Mouse (Mus musculus): ENCODE measurements around the gene Myzap. TPM values are rescaled to one million over a fixed set of nuclear protein-coding genes. Genes with fewer than 3 reads are reported as not detected.

Myzap gene
- polyA plus RNA-seq, 1 experiment = 0.70 TPM

GRCm38 (mm10) chr9:71476601-71477000, 115.6 kb downstream of the Myzap start:
- peaks cover 64% of the 10 kb centered on the region for H3K36me3 ChIP-seq (ENCODE audit: control insufficient read depth, insufficient read depth)
- H3K79me3 ChIP-seq (ENCODE audit: low read depth) = peaks cover 13% of the 10 kb centered on the region
- no peaks in the 10 kb centered on the region for H3K27me3 ChIP-seq (ENCODE audit: control insufficient read depth, insufficient read depth, insufficient read length)
- no peak overlapping the region for H3K4me3 ChIP-seq (ENCODE audit: insufficient read depth, poor library complexity, severe bottlenecking)
- peaks cover 25% of the 10 kb centered on the region for H3K79me2 ChIP-seq (ENCODE audit: control insufficient read depth, insufficient read depth)
- TF ChIP-seq CEBPB (IDR thresholded peaks at IDR 0.05; ENCODE audit: low read depth) (no peak), FOSL1 (IDR thresholded peaks at IDR 0.05; ENCODE audit: insufficient read depth, low read length, poor library complexity, severe bottlenecking) (no peak), MAX (IDR thresholded peaks at IDR 0.05) (no peak), USF1 (IDR thresholded peaks at IDR 0.05; ENCODE audit: low read depth) (no peak), CTCF (IDR thresholded peaks at IDR 0.05; ENCODE audit: control insufficient read depth, insufficient read depth, insufficient read length) (no peak)
- H3ac ChIP-seq (ENCODE audit: control insufficient read depth, insufficient read length, low read depth) = no peak overlapping the region

DNA sequence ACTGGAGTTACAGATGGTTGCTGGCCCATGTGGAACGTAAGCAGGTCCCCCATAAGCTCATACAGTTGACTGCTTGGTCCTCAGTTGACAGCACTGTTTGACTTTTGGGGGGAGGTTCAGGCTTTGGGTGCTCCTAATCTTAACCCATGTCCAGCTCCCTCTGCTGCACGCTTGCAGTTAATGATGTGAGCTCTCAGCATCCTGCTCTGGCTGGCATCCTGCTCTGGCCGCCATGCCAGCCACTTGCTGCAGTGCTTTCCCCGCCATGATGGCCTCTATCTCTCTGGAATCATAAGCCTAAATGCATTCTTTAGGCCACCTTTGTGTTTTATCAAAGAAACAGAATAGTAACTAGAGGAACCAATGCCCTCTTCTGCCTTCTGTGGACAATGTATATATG, 116.6 kb downstream of the Myzap start:
- peaks cover 11% of the 10 kb centered on the region for H3K79me3 ChIP-seq (ENCODE audit: low read depth)
- H3K27me3 ChIP-seq (ENCODE audit: control insufficient read depth, insufficient read depth, insufficient read length) = no peaks in the 10 kb centered on the region
- H3K36me3 ChIP-seq (ENCODE audit: control insufficient read depth, insufficient read depth) = peaks cover 53% of the 10 kb centered on the region
- no peak overlapping the region for H3ac ChIP-seq (ENCODE audit: control insufficient read depth, insufficient read length, low read depth)
- no peak overlapping the region for H3K4me3 ChIP-seq (ENCODE audit: insufficient read depth, poor library complexity, severe bottlenecking)
- TF ChIP-seq MYOG (IDR thresholded peaks at IDR 0.05; ENCODE audit: control insufficient read depth, extremely low read depth, insufficient read length) (no peak), CTCF (IDR thresholded peaks at IDR 0.05; ENCODE audit: control insufficient read depth, insufficient read depth, insufficient read length) (no peak), FOSL1 (IDR thresholded peaks at IDR 0.05; ENCODE audit: insufficient read depth, low read length, poor library complexity, severe bottlenecking) (no peak), MYOD1 (IDR thresholded peaks at IDR 0.05; ENCODE audit: control insufficient read depth, insufficient read length, low read depth) (no peak), CEBPB (IDR thresholded peaks at IDR 0.05; ENCODE audit: low read depth) (no peak), USF1 (IDR thresholded peaks at IDR 0.05; ENCODE audit: low read depth) (no peak), MAX (IDR thresholded peaks at IDR 0.05) (no peak)
- peaks cover 15% of the 10 kb centered on the region for H3K79me2 ChIP-seq (ENCODE audit: control insufficient read depth, insufficient read depth)

- Histone ChIP-seq H3K4me3 (ENCODE audit: insufficient read depth, poor library complexity, severe bottlenecking) (no peak overlapping the region), H3K79me2 (ENCODE audit: control insufficient read depth, insufficient read depth) (no peaks in the 10 kb centered on the region), H3K79me3 (ENCODE audit: low read depth) (no peaks in the 10 kb centered on the region), H3ac (ENCODE audit: control insufficient read depth, insufficient read length, low read depth) (no peak overlapping the region), H3K27me3 (ENCODE audit: control insufficient read depth, insufficient read depth, insufficient read length) (no peaks in the 10 kb centered on the region), H3K36me3 (ENCODE audit: control insufficient read depth, insufficient read depth) (no peaks in the 10 kb centered on the region)
- TF ChIP-seq MAX (IDR thresholded peaks at IDR 0.05) (no peak), CEBPB (IDR thresholded peaks at IDR 0.05; ENCODE audit: low read depth) (no peak), USF1 (IDR thresholded peaks at IDR 0.05; ENCODE audit: low read depth) (no peak), MYOG (IDR thresholded peaks at IDR 0.05; ENCODE audit: control insufficient read depth, extremely low read depth, insufficient read length) (no peak), FOSL1 (IDR thresholded peaks at IDR 0.05; ENCODE audit: insufficient read depth, low read length, poor library complexity, severe bottlenecking) (no peak), CTCF (IDR thresholded peaks at IDR 0.05; ENCODE audit: control insufficient read depth, insufficient read depth, insufficient read length) (no peak), MYOD1 (IDR thresholded peaks at IDR 0.05; ENCODE audit: control insufficient read depth, insufficient read length, low read depth) (no peak)
Observed at GRCm38 (mm10) chr9:71467434-71467833, 124.7 kb downstream of the Myzap start.

DNA sequence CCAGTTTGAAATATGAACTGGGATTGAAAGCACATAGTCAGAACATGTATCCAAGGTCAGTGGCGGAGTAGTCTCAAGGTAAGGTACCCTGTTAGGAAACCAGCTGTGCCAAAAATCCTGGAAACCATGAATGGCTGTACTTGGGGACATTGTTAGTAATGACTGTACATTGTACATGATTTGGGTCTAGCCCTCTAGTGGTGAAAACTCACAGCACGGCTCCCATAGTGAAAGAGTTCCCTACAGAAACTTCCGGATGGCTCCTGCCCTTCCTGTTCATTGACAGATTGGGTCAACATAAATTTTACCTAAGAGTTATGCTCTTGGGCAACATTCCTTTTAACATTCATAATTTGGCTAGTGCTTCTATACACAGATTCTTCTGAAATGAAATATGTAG, 126.0 kb downstream of the Myzap start:
- H3K79me3 ChIP-seq (ENCODE audit: low read depth) = no peaks in the 10 kb centered on the region
- TF ChIP-seq MYOG (IDR thresholded peaks at IDR 0.05; ENCODE audit: control insufficient read depth, extremely low read depth, insufficient read length) = no peak
- H3ac ChIP-seq (ENCODE audit: control insufficient read depth, insufficient read length, low read depth) = no peak overlapping the region
- no peaks in the 10 kb centered on the region for H3K36me3 ChIP-seq (ENCODE audit: control insufficient read depth, insufficient read depth)
- H3K79me2 ChIP-seq (ENCODE audit: control insufficient read depth, insufficient read depth) = no peaks in the 10 kb centered on the region
- no peak overlapping the region for H3K4me3 ChIP-seq (ENCODE audit: insufficient read depth, poor library complexity, severe bottlenecking)
- H3K27me3 ChIP-seq (ENCODE audit: control insufficient read depth, insufficient read depth, insufficient read length) = no peaks in the 10 kb centered on the region

GRCm38 (mm10) chr9:71463072-71463667, 129.0 kb downstream of the Myzap start:
- no peak overlapping the region for H3K4me3 ChIP-seq (ENCODE audit: insufficient read depth, poor library complexity, severe bottlenecking)
- H3K79me2 ChIP-seq (ENCODE audit: control insufficient read depth, insufficient read depth) = no peaks in the 10 kb centered on the region
- no peaks in the 10 kb centered on the region for H3K27me3 ChIP-seq (ENCODE audit: control insufficient read depth, insufficient read depth, insufficient read length)
- no peaks in the 10 kb centered on the region for H3K79me3 ChIP-seq (ENCODE audit: low read depth)
- TF ChIP-seq MAX (IDR thresholded peaks at IDR 0.05) (no peak), USF1 (IDR thresholded peaks at IDR 0.05; ENCODE audit: low read depth) (peak; percentile 81)
- H3ac ChIP-seq (ENCODE audit: control insufficient read depth, insufficient read length, low read depth) = no peak overlapping the region
- H3K36me3 ChIP-seq (ENCODE audit: control insufficient read depth, insufficient read depth) = no peaks in the 10 kb centered on the region

DNA sequence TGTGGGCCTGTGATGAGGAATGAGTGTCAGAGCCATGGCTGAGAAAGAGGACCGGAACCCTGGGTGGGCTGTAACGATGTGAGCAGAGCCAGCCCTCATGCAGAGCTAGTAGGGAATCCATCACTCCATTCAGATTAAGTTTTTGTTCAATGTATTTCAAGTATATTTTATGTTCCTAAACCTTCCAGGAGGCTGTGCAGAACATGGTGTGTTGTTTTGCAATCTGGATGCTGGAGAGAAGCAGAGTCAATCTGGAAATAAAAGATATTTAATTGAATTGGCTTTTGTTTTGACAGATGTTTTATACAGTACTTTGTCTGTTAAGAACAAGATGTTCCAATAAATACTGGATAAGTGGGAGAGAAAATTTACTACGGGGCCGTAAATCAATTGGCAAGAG, 135.4 kb downstream of the Myzap start:
- no peaks in the 10 kb centered on the region for H3K36me3 ChIP-seq (ENCODE audit: control insufficient read depth, insufficient read depth)
- H3ac ChIP-seq (ENCODE audit: control insufficient read depth, insufficient read length, low read depth) = no peak overlapping the region
- TF ChIP-seq CTCF (IDR thresholded peaks at IDR 0.05; ENCODE audit: control insufficient read depth, insufficient read depth, insufficient read length) = no peak
- TF ChIP-seq FOSL1 (IDR thresholded peaks at IDR 0.05; ENCODE audit: insufficient read depth, low read length, poor library complexity, severe bottlenecking) = no peak
- TF ChIP-seq MYOG (IDR thresholded peaks at IDR 0.05; ENCODE audit: control insufficient read depth, extremely low read depth, insufficient read length) = no peak
- TF ChIP-seq CEBPB (IDR thresholded peaks at IDR 0.05; ENCODE audit: low read depth) = no peak
- TF ChIP-seq MAX (IDR thresholded peaks at IDR 0.05) = no peak
- TF ChIP-seq MYOD1 (IDR thresholded peaks at IDR 0.05; ENCODE audit: control insufficient read depth, insufficient read length, low read depth) = no peak
- TF ChIP-seq USF1 (IDR thresholded peaks at IDR 0.05; ENCODE audit: low read depth) = no peak
- H3K4me3 ChIP-seq (ENCODE audit: insufficient read depth, poor library complexity, severe bottlenecking) = no peak overlapping the region
- H3K79me2 ChIP-seq (ENCODE audit: control insufficient read depth, insufficient read depth) = no peaks in the 10 kb centered on the region
- no peaks in the 10 kb centered on the region for H3K79me3 ChIP-seq (ENCODE audit: low read depth)
- peaks cover 5% of the 10 kb centered on the region for H3K27me3 ChIP-seq (ENCODE audit: control insufficient read depth, insufficient read depth, insufficient read length)

Other genes starting within 250 kb of the Myzap start
- gene Polr2m, start 106.4 kb downstream of the Myzap start, polyA plus RNA-seq (2012; fragmentation: generic; extraction: Trizol) = 148 TPM
- 1.9 TPM for gene Cgnl1, start 179.2 kb upstream of the Myzap start, polyA plus RNA-seq (2012; fragmentation: generic; extraction: Trizol)

Measured in C2C12 (cell line).